Mouse (Mus musculus): ENCODE data around the gene Prkra. TPM values are rescaled to one million over a fixed set of nuclear protein-coding genes. Genes with fewer than 3 reads are reported as not detected.
"Not testable (repeated sequence)": the region's sequence is repeated elsewhere in the genome, so short reads cannot be mapped to it uniquely, and the experiment has no call there.

The Prkra gene
- polyA plus RNA-seq, 1 experiment: 19.5 TPM

DNA sequence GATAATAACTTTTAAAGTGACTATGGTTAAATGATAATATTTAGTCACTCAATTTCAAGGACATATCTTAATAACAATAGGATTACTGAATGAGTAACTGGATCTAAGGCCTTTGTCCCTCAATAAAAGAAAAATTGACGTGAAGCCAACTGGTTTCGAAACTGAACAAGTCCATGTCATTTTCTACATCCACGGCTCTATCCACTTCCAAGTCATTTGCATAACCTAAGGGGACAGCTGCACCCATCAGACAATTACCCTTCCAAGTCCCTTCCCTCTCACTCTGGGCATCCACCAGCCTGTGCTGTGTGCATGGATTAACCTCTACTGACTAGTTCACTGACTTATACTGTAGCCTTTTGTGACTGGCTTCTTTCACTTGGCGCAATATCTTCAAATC, 16.2 kb downstream of the Prkra start:
- Histone ChIP-seq H3K4me3 (ENCODE audit: insufficient read depth, low read length) (no peak overlapping the region), H3K4me1 (ENCODE audit: control insufficient read depth, insufficient read depth, low read length) (no peaks in the 10 kb centered on the region), H3K27ac (ENCODE audit: insufficient read depth, low read length) (no peak overlapping the region)
- TF ChIP-seq POLR2A (IDR thresholded peaks at IDR 0.05; ENCODE audit: extremely low read depth, insufficient read depth, low read length): no peak
- no peak for TF ChIP-seq CTCF (IDR thresholded peaks at IDR 0.05; ENCODE audit: extremely low read depth, insufficient read depth, low read length)

DNA sequence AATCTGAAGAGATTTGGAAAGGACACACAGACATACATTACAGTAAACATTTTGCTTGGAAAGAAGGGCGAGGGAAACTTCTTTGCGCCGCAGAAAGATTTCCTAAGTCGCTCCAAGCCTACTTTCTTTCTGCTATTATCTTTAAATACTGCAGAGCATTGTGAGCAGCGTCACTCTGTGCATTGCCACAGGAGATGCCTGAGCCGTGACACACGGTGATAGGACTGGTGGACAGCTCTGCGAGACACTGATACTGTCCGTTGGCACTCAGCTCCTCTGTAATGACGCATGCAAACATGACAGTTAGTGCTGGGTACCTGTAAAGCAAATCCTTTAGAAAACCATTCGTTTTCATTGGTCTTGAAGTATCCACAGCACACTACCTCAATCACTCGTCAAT, 17.5 kb downstream of the Prkra start:
- no peak for TF ChIP-seq POLR2A (IDR thresholded peaks at IDR 0.05; ENCODE audit: extremely low read depth, insufficient read depth, low read length)
- no peak for TF ChIP-seq CTCF (IDR thresholded peaks at IDR 0.05; ENCODE audit: extremely low read depth, insufficient read depth, low read length)
- Histone ChIP-seq H3K4me1 (ENCODE audit: control insufficient read depth, insufficient read depth, low read length) (no peaks in the 10 kb centered on the region), H3K27ac (ENCODE audit: insufficient read depth, low read length) (no peak overlapping the region), H3K4me3 (ENCODE audit: insufficient read depth, low read length) (no peak overlapping the region)

DNA sequence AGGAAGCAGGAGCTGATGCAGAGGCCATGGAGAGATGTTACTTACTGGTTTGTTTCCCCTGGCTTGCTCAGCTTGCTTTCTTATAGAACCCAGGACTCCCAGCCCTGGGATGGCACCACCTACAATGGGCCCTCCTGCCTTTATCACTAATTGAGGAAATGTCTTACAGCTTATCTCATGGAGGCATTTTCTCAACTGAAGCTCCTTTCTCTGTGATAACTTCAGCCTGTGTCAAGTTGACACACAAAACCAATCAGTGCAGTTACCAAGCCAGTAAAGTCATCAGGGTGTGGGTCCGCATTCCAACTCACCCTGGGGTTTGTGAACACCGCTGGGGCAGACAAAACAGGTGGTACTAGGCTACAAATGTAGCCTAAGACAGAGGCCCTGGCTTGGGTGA, 25.5 kb downstream of the Prkra start:
- not testable (repeated sequence) for H3K4me3 ChIP-seq (ENCODE audit: insufficient read depth, low read length); H3K4me1 ChIP-seq (ENCODE audit: control insufficient read depth, insufficient read depth, low read length); H3K27ac ChIP-seq (ENCODE audit: insufficient read depth, low read length)

DNA sequence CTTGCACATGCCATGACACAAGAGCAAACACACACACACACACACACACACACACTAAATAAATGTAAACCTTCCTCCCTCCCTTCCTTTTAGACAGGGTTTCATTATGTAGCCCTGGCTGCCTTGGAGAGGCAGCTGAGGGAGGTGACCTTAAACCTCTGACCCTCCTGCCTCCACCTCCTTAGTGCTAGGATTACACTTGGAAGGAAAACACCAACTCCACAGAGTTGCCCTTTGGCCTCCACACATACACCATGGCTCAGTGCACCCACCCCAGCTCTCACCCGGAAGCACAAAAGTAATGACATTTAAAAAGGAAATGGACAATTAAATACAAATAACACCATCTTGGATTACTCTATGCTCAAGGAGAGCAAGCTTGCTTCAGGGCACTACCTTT, 26.1 kb downstream of the Prkra start:
- H3K27ac ChIP-seq (ENCODE audit: insufficient read depth, low read length): no peak overlapping the region
- TF ChIP-seq CTCF (IDR thresholded peaks at IDR 0.05; ENCODE audit: extremely low read depth, insufficient read depth, low read length) (no peak), POLR2A (IDR thresholded peaks at IDR 0.05; ENCODE audit: extremely low read depth, insufficient read depth, low read length) (no peak)

DNA sequence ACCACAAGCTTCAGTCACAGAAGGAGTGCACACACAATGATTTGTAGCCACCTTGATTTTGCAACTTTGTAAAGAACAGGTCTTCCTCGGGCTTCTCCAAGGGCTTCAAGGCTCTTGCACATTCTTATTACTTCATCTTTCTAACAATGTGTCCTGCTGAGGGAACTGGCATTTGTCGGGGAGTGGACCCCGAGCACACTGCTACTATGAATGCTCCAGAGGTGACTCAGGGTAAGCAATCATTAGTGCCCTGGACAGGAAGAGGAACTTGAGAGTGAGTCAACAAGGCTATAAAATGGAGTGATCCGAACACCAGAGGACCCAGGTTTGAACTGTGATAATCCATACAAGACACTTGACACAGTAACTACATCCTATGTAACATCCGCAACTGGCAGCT, 27.6 kb downstream of the Prkra start:
- no peak for TF ChIP-seq CTCF (IDR thresholded peaks at IDR 0.05; ENCODE audit: extremely low read depth, insufficient read depth, low read length)
- TF ChIP-seq POLR2A (IDR thresholded peaks at IDR 0.05; ENCODE audit: extremely low read depth, insufficient read depth, low read length): no peak
- H3K27ac ChIP-seq (ENCODE audit: insufficient read depth, low read length): no peak overlapping the region
- no peaks in the 10 kb centered on the region for H3K4me1 ChIP-seq (ENCODE audit: control insufficient read depth, insufficient read depth, low read length)
- no peak overlapping the region for H3K4me3 ChIP-seq (ENCODE audit: insufficient read depth, low read length)

More for the DNA sequence above, 26.1 kb downstream of the Prkra start:
- Histone ChIP-seq H3K4me1 (ENCODE audit: control insufficient read depth, insufficient read depth, low read length) (no peaks in the 10 kb centered on the region), H3K4me3 (ENCODE audit: insufficient read depth, low read length) (no peak overlapping the region)

DNA sequence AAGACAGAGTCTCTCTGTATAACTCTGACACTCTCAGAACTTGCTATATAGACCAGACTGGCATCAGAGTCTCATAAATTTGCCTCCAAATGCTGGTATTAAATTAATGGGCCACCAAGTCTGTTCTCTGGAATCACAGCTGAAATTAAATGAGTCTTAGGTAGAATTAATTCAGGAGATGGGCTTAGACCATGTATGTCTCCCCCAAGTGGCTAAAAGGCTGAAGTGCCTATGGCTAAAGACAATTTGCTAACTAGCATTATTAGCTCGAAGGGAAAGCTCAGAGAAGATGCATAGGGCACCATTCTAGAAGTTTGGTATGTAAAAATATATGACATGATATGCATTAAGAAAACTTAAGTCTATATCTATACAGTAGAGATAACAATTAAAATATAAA, 29.7 kb downstream of the Prkra start:
- Histone ChIP-seq H3K4me3 (ENCODE audit: insufficient read depth, low read length) (no peak overlapping the region), H3K4me1 (ENCODE audit: control insufficient read depth, insufficient read depth, low read length) (no peaks in the 10 kb centered on the region), H3K27ac (ENCODE audit: insufficient read depth, low read length) (no peak overlapping the region)
- TF ChIP-seq CTCF (IDR thresholded peaks at IDR 0.05; ENCODE audit: extremely low read depth, insufficient read depth, low read length) (peak; percentile 51; the same call in 1 of the 2 replicates), POLR2A (IDR thresholded peaks at IDR 0.05; ENCODE audit: extremely low read depth, insufficient read depth, low read length) (no peak)

DNA sequence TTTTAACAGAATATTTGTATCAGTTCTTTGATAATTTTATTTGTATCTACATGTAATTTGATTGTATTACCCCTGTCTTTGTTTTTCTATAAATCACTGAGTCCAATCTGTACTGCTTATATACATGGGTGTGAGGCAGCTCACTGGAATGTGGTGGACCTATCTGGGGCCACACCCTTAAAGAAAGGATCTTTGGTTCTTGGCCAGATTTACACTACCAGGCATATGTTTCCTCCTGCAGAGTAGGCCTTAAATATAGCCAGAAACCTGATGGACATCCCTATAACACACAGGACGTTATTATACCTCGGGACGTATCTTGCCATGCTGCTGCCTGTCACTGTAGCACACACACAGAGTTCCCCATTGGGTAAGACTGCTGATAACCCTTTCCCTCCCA, 35.8 kb downstream of the Prkra start:
- TF ChIP-seq CTCF (IDR thresholded peaks at IDR 0.05; ENCODE audit: extremely low read depth, insufficient read depth, low read length) (no peak), POLR2A (IDR thresholded peaks at IDR 0.05; ENCODE audit: extremely low read depth, insufficient read depth, low read length) (no peak)

DNA sequence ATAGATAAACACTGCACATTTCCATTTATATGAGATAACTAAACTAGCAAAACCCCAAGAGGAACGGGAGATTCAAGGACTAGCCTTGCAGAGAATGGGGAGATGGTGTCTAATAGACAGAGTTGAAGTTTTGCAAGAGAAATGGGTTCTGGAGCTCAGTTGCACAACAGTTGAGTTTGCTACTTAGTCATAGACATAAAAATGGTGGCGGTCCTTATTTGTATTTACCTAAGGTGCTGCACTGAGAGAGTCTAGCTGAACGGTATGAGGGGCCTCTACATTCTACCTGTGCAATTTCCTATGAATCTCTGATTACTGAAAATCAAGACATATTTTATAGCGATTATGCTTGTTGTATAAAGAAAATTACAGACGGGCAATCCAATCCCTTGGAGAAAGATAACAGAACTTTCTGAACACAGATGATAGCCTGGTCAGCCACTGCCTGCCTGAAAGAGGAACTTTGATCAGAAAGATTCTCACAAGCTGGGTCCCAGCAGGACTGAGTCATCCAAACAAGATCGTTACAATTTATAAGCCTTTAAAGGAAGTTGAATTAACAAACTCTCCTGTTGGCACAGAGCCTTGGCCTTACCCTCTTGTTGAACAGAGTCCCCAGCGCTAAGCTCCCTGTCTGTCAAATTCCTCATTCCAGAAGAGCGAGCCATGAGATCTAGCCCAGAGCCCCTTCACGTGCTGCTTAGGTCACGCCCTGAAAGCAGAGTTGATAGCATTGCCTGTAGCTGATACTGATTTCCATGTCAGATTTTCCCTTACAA, 37.3 kb downstream of the Prkra start:
- H3K4me3 ChIP-seq (ENCODE audit: insufficient read depth, low read length): no peak overlapping the region
- no peak for TF ChIP-seq CTCF (IDR thresholded peaks at IDR 0.05; ENCODE audit: extremely low read depth, insufficient read depth, low read length)
- no peak for TF ChIP-seq POLR2A (IDR thresholded peaks at IDR 0.05; ENCODE audit: extremely low read depth, insufficient read depth, low read length)
- H3K27ac ChIP-seq (ENCODE audit: insufficient read depth, low read length): no peak overlapping the region
- H3K4me1 ChIP-seq (ENCODE audit: control insufficient read depth, insufficient read depth, low read length): no peaks in the 10 kb centered on the region; the same call in 1 of the 2 replicates

More for the DNA sequence above, 35.8 kb downstream of the Prkra start:
- no peak overlapping the region for H3K27ac ChIP-seq (ENCODE audit: insufficient read depth, low read length)
- no peak overlapping the region for H3K4me3 ChIP-seq (ENCODE audit: insufficient read depth, low read length)
- H3K4me1 ChIP-seq (ENCODE audit: control insufficient read depth, insufficient read depth, low read length): no peaks in the 10 kb centered on the region; the same call in 1 of the 2 replicates

DNA sequence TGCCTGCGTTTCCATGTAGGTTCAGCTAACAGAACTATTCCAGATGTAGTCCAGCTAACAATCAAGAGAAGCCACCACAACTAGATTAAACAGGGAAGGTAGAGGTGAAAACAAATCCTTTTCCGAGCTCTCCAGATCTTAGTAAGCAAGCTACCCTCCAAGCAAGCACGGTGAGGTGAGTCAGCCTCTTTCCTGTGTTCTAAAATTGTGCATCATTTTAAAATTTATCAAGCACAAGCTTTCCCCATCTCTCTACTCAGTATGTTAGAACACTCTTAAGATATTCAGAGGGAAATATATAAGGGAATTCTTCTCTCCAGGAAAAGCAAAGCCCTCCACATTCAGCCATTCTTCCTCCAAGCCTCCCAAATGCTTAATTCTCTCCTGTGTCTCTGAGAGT, 41.1 kb downstream of the Prkra start:
- Histone ChIP-seq H3K27ac (ENCODE audit: insufficient read depth, low read length) (0 out of 2 replicates have a peak overlapping the region, but pooled peaks have one; percentile 25), H3K4me1 (ENCODE audit: control insufficient read depth, insufficient read depth, low read length) (no peaks in the 10 kb centered on the region; the same call in 1 of the 2 replicates), H3K4me3 (ENCODE audit: insufficient read depth, low read length) (no peak overlapping the region)
- TF ChIP-seq CTCF (IDR thresholded peaks at IDR 0.05; ENCODE audit: extremely low read depth, insufficient read depth, low read length) (no peak), POLR2A (IDR thresholded peaks at IDR 0.05; ENCODE audit: extremely low read depth, insufficient read depth, low read length) (no peak)

DNA sequence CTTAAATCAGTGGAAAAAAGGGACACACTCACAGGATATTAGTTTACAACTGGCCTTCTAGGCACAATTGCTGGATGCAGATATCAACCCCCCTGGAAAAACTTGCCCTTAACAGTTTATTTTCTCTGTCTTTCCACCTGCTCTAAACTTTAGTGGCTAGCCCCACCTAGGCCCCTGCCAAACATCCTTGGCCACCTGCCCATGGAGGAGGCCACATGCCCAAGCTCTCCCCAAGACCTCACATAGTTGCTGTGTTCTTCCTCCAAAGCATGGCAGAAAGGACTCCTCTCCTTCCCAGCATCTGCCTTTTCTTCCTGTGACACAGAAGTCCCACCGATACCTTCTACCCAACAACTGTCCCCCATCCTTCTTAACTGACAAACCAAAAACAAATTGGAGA, 45.6 kb downstream of the Prkra start:
- H3K4me3 ChIP-seq (ENCODE audit: insufficient read depth, low read length): no peak overlapping the region
- no peak overlapping the region for H3K27ac ChIP-seq (ENCODE audit: insufficient read depth, low read length)
- TF ChIP-seq POLR2A (IDR thresholded peaks at IDR 0.05; ENCODE audit: extremely low read depth, insufficient read depth, low read length): no peak
- TF ChIP-seq CTCF (IDR thresholded peaks at IDR 0.05; ENCODE audit: extremely low read depth, insufficient read depth, low read length): no peak

More for the DNA sequence above, 45.6 kb downstream of the Prkra start:
- H3K4me1 ChIP-seq (ENCODE audit: control insufficient read depth, insufficient read depth, low read length): no peaks in the 10 kb centered on the region; the same call in 1 of the 2 replicates
